Mouse (Mus musculus) macrophage (primary cell): ENCODE measurements around the gene Gprc5d. TPM values are rescaled to one million over a fixed set of nuclear protein-coding genes. Genes with fewer than 3 reads are reported as not detected.

Experiments used
- H3K27ac ChIP-seq: fragments of 350-480 bp; formaldehyde crosslinking; 2 replicates; pipeline ENCODE4 v1.9.0; 2021
- H3K36me3 ChIP-seq: fragments of 350-480 bp; formaldehyde crosslinking; 2 replicates; pipeline ENCODE4 v1.9.0; 2021; ENCODE audit errors: inconsistent target
- H3K4me3 ChIP-seq: fragments of 350-480 bp; formaldehyde crosslinking; 2 replicates; pipeline ENCODE4 v1.9.0; 2021; ENCODE audit errors: inconsistent target
- H3K79me2 ChIP-seq: fragments of 350-480 bp; formaldehyde crosslinking; 2 replicates; pipeline ENCODE4 v1.9.0; 2021; ENCODE audit errors: inconsistent target
- WGBS: methylation state at CpG from one replicate; pipeline ENCODE4 v1.1.7; 2026; ENCODE audit warnings: inconsistent platforms; ENCODE audit not compliant: missing documents; 5-methylcytosine and 5-hydroxymethylcytosine counted together
- polyA plus RNA-seq: library from polyadenylated mRNA; stranded (reverse); fragments of 250-400 nt; gene quantifications from 3 replicates; pipeline ENCODE4 v1.2.4, GENCODE M21; 2018; ENCODE audit warnings: inconsistent platforms

The Gprc5d gene
- polyA plus RNA-seq, 1 experiment from 2014 or later: not detected

DNA sequence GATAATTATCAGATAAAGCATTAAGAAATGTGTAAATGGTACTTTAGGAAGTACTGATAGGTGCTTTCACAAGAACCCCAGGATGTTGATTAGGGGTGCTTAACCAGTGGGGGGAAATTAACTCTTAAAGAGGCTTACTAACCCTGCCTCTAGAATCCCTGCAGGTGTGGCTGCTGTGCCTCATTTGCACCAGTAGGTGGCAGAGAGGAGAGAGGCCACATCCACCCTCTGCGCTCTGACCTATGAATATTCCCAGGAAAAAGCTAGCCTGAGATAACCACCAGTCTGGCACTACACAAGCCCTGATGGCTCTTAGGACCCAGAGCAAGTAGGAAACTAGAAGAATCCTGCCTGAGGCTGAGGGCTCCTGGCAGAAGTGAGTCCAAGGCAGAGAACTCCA lies 30.4 kb upstream of the Gprc5d start:
- Histone ChIP-seq H3K4me3 (no peak overlapping the region), H3K79me2 (no peaks in the 10 kb centered on the region), H3K27ac (no peak overlapping the region), H3K36me3 (no peaks in the 10 kb centered on the region; the same call in 1 of the 2 replicates)
- 50% methylated on average over 1 of the region's 1 CpGs for WGBS

- Histone ChIP-seq H3K27ac (no peak overlapping the region), H3K79me2 (no peaks in the 10 kb centered on the region), H3K4me3 (no peak overlapping the region), H3K36me3 (no peaks in the 10 kb centered on the region)
- WGBS: 91% methylated on average over 5 of the region's 5 CpGs
Measured at GRCm38 (mm10) chr6:135145976-135146375, 27.9 kb upstream of the Gprc5d start.

GRCm38 (mm10) chr6:135144516-135144915 lies 26.4 kb upstream of the Gprc5d start:
- Histone ChIP-seq H3K4me3 (no peak overlapping the region), H3K36me3 (no peaks in the 10 kb centered on the region), H3K27ac (no peak overlapping the region), H3K79me2 (no peaks in the 10 kb centered on the region)
- WGBS: 0% methylated on average over 3 of the region's 3 CpGs

GRCm38 (mm10) chr6:135143151-135143550 lies 25.1 kb upstream of the Gprc5d start:
- Histone ChIP-seq H3K4me3 (no peak overlapping the region), H3K79me2 (no peaks in the 10 kb centered on the region), H3K27ac (no peak overlapping the region), H3K36me3 (no peaks in the 10 kb centered on the region)
- WGBS: 81% methylated on average over 5 of the region's 5 CpGs

DNA sequence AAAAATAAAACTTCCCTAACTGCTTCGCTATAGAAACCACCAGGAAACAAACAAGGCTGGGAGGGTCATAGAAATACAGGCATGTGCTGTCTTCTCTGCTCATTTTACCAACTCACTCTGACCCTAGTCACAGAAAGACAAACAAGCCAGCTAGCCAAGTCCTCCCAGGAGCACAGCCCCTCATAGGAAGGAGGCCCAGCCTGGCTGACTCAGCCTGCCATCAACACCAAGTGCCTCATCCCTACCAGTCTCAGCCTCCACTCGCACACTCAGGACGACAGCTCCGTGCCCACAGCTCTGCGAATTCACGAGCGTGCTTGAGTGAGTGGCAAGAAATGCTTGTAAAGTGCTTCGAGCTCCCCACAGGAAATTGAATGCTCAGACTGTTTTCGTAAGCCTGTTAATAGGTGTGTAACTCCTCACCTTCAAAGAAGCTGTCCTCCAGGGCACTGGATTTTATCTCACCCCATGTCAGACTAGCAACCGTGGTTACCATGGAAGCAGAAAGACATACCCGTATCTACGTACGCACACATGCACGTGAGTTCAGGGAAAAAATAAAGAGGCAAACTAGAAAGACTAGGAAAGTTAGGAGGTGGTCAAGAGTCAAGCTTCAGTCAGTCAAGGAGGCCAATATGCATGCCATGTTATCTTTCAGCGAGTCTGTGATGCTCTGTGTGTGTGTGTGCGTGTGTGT lies 23.5 kb upstream of the Gprc5d start:
- Histone ChIP-seq H3K36me3 (no peaks in the 10 kb centered on the region), H3K79me2 (no peaks in the 10 kb centered on the region), H3K4me3 (no peak overlapping the region), H3K27ac (no peak overlapping the region)
- WGBS: 84% methylated on average over 16 of the region's 16 CpGs

DNA sequence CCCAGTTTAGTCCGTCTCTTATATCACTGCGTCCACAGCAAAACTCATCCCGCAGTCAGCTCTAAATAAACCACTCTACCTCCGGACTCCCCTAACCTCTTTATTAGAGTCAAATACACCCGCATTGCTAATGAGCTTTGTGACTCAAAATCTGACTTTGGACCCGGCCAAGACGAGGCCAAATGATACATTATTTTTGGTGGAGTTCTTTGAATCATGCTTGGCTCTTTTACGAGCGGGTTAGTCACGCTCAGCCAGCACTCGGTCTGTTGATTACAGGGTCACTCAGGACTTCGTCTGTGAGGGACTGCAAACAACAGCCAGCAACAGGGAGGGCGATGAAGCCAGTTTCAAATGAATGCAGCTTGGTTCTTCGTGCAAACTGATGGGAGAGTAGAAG lies 20.7 kb upstream of the Gprc5d start:
- H3K4me3 ChIP-seq: no peak overlapping the region
- 93% methylated on average over 14 of the region's 14 CpGs for WGBS

GRCm38 (mm10) chr6:135138207-135138606 lies 20.1 kb upstream of the Gprc5d start:
- WGBS: 92% methylated on average over 7 of the region's 7 CpGs
- H3K4me3 ChIP-seq: no peak overlapping the region
- H3K36me3 ChIP-seq: no peaks in the 10 kb centered on the region

More for the DNA sequence above, 20.7 kb upstream of the Gprc5d start:
- Histone ChIP-seq H3K79me2 (no peaks in the 10 kb centered on the region), H3K27ac (no peak overlapping the region), H3K36me3 (no peaks in the 10 kb centered on the region)

GRCm38 (mm10) chr6:135137736-135138135 lies 19.7 kb upstream of the Gprc5d start:
- Histone ChIP-seq H3K4me3 (no peak overlapping the region), H3K27ac (no peak overlapping the region), H3K79me2 (no peaks in the 10 kb centered on the region), H3K36me3 (no peaks in the 10 kb centered on the region)
- 85% methylated on average over 9 of the region's 9 CpGs for WGBS

More at GRCm38 (mm10) chr6:135138207-135138606, 20.1 kb upstream of the Gprc5d start:
- H3K27ac ChIP-seq: no peak overlapping the region
- H3K79me2 ChIP-seq: no peaks in the 10 kb centered on the region

DNA sequence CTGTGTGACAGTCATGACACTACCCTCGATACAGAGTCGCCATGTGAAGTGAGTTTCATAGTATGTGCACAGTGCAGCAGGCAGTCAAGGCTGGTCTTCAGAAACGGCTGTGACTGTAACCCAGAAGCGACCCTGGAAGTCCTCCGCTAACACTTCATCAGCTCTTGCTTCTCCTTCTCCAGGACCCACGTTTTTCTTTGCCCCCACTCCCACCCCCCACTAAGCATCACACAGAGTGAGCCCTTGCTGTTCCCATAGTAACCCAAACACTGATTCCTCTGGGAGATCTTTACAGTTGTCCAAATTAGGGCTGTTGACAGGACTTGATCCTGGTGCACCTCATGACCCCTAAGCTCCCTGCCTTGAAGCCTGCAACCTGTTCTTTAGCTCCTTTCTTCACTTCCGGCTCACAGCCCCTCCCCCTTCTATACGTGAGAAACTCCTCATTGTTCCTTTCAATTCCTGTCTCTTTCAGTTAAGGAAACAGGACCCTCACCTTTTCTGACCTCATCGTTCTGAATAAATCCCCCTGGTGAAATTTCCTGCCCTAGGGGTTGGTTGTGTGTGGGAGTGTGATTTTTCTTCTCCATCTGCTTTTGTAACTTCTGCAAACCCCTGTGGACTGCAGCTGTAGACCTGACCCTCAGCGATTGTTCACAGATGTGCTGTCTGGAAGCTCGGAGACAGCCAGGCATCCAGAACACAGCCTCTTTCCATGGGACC lies 18.5 kb upstream of the Gprc5d start:
- 74% methylated on average over 11 of the region's 11 CpGs for WGBS
- Histone ChIP-seq H3K27ac (peak overlapping the region; percentile 78), H3K36me3 (no peaks in the 10 kb centered on the region), H3K79me2 (no peaks in the 10 kb centered on the region), H3K4me3 (no peak overlapping the region)

GRCm38 (mm10) chr6:135135735-135136134 lies 17.7 kb upstream of the Gprc5d start:
- H3K79me2 ChIP-seq: no peaks in the 10 kb centered on the region
- WGBS: 20% methylated on average over 4 of the region's 4 CpGs
- H3K4me3 ChIP-seq: no peak overlapping the region
- H3K36me3 ChIP-seq: no peaks in the 10 kb centered on the region
- peak overlapping the region; percentile 78 for H3K27ac ChIP-seq

- no peak overlapping the region for H3K4me3 ChIP-seq
- no peak overlapping the region for H3K27ac ChIP-seq
- 99% methylated on average over 9 of the region's 9 CpGs for WGBS
- H3K79me2 ChIP-seq: no peaks in the 10 kb centered on the region
- H3K36me3 ChIP-seq: no peaks in the 10 kb centered on the region
Measured at GRCm38 (mm10) chr6:135133486-135133885, 15.4 kb upstream of the Gprc5d start.

DNA sequence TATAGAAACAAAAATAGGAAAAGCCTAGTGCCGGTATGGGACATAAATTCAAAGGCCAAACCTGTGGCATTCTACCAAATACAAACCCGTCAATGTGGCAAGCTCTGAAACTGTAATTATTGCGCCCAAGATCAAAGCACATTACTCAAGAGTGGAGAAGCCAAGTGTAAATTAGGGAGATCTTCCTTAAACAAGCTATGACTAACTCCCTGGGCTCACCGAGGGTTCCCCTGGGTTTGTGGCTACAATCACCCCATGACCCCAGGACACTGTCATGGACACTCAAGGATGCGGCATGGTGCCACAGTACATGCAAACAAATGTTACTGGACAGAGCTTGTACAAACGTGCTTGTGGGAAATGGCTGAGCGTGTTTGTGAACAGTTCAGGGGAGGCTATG lies 15.0 kb upstream of the Gprc5d start:
- Histone ChIP-seq H3K79me2 (no peaks in the 10 kb centered on the region), H3K36me3 (no peaks in the 10 kb centered on the region), H3K4me3 (no peak overlapping the region), H3K27ac (no peak overlapping the region)
- 89% methylated on average over 7 of the region's 7 CpGs for WGBS

DNA sequence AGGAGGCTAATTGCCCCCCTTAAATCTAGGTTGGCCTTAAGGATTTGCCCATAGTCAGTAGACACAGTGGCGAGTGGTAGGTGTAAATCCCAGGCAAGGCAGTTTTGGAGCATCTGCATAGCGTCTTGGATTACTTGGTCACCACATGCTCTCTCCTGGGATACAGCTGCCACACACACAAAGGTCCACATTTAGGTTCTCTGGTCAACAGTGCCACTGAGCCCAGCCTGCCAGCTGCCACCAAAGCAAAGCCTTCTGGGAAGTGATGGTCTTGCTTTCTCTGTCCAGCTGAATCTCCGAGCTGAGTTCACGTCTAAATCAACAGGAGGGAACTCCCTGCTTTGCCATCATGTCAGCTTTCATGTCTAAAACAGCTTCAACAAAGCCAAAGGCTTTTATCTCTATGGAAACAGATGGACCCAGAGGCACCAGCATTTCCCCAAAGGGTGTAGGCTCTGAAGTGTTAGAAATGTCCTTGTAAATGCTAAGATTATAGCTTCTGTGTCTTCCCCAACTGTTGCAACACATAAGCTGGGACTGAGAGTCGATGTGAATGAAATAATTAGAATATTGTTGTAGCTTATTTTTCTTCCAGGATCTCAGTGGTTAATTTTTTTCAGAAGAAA lies 6.8 kb upstream of the Gprc5d start:
- WGBS: 82% methylated on average over 5 of the region's 5 CpGs
- Histone ChIP-seq H3K79me2 (no peaks in the 10 kb centered on the region), H3K36me3 (no peaks in the 10 kb centered on the region), H3K4me3 (no peak overlapping the region), H3K27ac (no peak overlapping the region)

- Histone ChIP-seq H3K79me2 (no peaks in the 10 kb centered on the region), H3K36me3 (no peaks in the 10 kb centered on the region), H3K27ac (no peak overlapping the region), H3K4me3 (no peak overlapping the region)
- 34% methylated on average over 8 of the region's 8 CpGs for WGBS
Measured at GRCm38 (mm10) chr6:135116479-135116878, 1.6 kb downstream of the Gprc5d start.

DNA sequence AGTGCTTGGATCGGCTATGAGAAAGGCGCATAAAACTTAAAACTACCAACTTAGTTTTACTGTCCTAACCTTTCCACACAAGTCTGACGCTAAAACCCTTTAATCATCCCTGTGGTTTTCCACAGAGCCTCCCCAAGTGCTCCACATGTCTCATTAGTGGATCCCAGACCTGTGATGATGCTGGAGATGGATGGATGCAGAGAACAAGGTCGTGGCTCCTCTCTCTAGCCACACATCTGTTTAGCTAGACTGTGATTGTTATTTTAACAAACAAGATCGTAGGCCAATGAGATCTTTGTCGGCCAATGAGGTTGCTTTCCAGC lies 5.0 kb downstream of the Gprc5d start:
- WGBS: 66% methylated on average over 6 of the region's 6 CpGs
- Histone ChIP-seq H3K79me2 (no peaks in the 10 kb centered on the region), H3K27ac (no peak overlapping the region), H3K36me3 (no peaks in the 10 kb centered on the region), H3K4me3 (no peak overlapping the region)
